Mouse (Mus musculus) limb, embryonic 14.5 days (tissue): ENCODE measurements around the gene Thbs2. TPM values are rescaled to one million over a fixed set of nuclear protein-coding genes. Genes with fewer than 3 reads are reported as not detected.

Source experiments
- ATAC-seq: fragments of 200-750 bp; cut with Nextera tagmentation; 2 replicates; pipeline ENCODE4 v1.8.0; 2017; ENCODE audit warnings: low read depth, moderate number of reproducible peaks, moderate TSS enrichment; ENCODE audit not compliant: low FRiP score
- DNase-seq: peaks from one replicate; pipeline ENCODE4 v3.0.0-alpha.2; 2015; ENCODE audit warnings: low spot score
- H3K27ac ChIP-seq: fragments of 300-500 bp; sonication (generic); replicated peaks from 2 replicates; pipeline ENCODE4 v1.5.1; 2014; ENCODE audit warnings: low read depth, mild to moderate bottlenecking, low read length, moderate library complexity, mixed read lengths
- H3K27me3 ChIP-seq: fragments of 300-500 bp; sonication (generic); 2 replicates; pipeline ENCODE4 v1.6.1; 2014; ENCODE audit warnings: low read length, mixed read lengths; ENCODE audit not compliant: control insufficient read depth, insufficient read depth
- H3K36me3 ChIP-seq: fragments of 300-500 bp; sonication (generic); 2 replicates; pipeline ENCODE4 v1.6.1; 2014; ENCODE audit warnings: mild to moderate bottlenecking, low read length, moderate library complexity, mixed read lengths; ENCODE audit not compliant: control insufficient read depth, insufficient read depth
- H3K4me1 ChIP-seq: fragments of 300-500 bp; sonication (generic); 2 replicates; pipeline ENCODE4 v1.6.1; 2014; ENCODE audit warnings: antibody characterized with exemption, low read length, mixed read lengths; ENCODE audit not compliant: control insufficient read depth, insufficient read depth
- H3K4me2 ChIP-seq: fragments of 300-500 bp; sonication (generic); replicated peaks from 2 replicates; pipeline ENCODE4 v1.6.1; 2014; ENCODE audit warnings: low read depth, mild to moderate bottlenecking, low read length, moderate library complexity; ENCODE audit not compliant: severe bottlenecking
- H3K4me3 ChIP-seq: fragments of 300-500 bp; sonication (generic); replicated peaks from 2 replicates; pipeline ENCODE4 v1.5.1; 2014; ENCODE audit warnings: low read length
- H3K9ac ChIP-seq: fragments of 300-500 bp; sonication (generic); 2 replicates; pipeline ENCODE4 v1.6.1; 2014; ENCODE audit warnings: mild to moderate bottlenecking, low read depth, low read length, moderate library complexity; ENCODE audit not compliant: severe bottlenecking
- H3K9me3 ChIP-seq: fragments of 300-500 bp; sonication (generic); 2 replicates; pipeline ENCODE4 v1.6.1; 2016; ENCODE audit warnings: low read length; ENCODE audit not compliant: control insufficient read depth
- POLR2A ChIP-seq: fragments of 200-500 bp; IDR thresholded peaks from 2 replicates; pipeline ENCODE4 v1.8.0; 2012; ENCODE audit warnings: inconsistent platforms, mild to moderate bottlenecking, moderate library complexity, borderline replicate concordance; ENCODE audit not compliant: insufficient read depth, insufficient read length; ENCODE audit errors: extremely low read depth
- WGBS: fragments of 180-500 bp; shearing (Covaris S2); extraction: QIAGEN DNeasy Blood & Tissue Kit; methylation state at CpG from one replicate; pipeline ENCODE4 v1.1.7; 2014; 5-methylcytosine and 5-hydroxymethylcytosine counted together
- polyA plus RNA-seq, 2 experiments: library from polyadenylated mRNA; depleted of rRNA in 1 of 2; stranded (reverse) in 1 of 2; unstranded in 1 of 2; fragments of >200 nt; fragmentation: Nextera tagmentation in 1 of 2; extraction: Ambion mirVana in 1 of 2; gene quantifications; 2 replicates each; pipeline versions ENCODE4 v1.2.1 to v1.2.3; 2012 to 2014

Thbs2 gene
- polyA plus RNA-seq, 2 experiments = 78.6 to 92.6 TPM

DNA sequence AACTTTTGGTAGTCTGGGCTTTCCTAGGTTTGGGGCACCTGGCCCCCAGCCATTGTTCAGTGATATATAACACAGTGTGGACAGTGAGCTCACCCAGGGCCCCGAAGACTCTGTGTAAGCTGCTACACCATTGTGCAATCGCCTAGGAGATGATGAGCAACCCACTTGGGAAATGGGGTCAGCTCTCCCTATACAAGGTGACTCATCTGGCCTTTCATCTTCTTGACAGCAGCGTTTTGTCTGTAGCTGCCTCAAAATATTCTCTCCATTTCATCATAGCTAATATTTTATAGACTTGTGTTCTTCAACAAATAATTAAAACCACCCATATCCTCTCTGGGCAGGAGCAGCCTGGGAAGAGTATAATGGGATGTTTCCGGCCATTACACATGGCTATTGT lies 24.8 kb upstream of the Thbs2 start:
- no peak for DNase-seq
- no peak overlapping the region for H3K4me3 ChIP-seq
- WGBS = 66% methylated on average over 4 of the region's 4 CpGs
- H3K36me3 ChIP-seq = no peaks in the 10 kb centered on the region
- no peak overlapping the region for H3K27ac ChIP-seq
- no peak overlapping the region for H3K4me2 ChIP-seq
- no peaks in the 10 kb centered on the region for H3K9me3 ChIP-seq
- no peaks in the 10 kb centered on the region for H3K4me1 ChIP-seq
- no peaks in the 10 kb centered on the region for H3K27me3 ChIP-seq
- no peak for ATAC-seq
- no peak for TF ChIP-seq POLR2A
- no peak overlapping the region for H3K9ac ChIP-seq

DNA sequence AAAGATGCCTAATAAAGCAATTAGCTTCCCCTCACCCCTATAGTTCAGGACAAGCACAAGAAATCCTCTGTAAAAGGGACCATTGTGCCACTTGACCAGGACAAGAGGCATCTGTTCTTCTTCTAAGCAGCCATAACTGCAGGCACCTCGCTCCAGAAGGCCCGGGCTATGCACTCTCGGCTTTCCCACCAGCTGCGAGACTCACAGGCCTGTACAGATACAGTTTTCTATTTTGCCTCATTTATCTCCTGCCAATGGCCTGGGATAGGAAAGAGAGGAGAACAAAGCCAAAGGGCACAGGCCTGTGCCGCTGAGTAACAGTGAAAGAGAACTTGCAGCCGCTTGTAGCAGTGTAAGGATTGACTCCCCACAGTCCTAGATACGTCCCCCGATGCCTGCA lies 20.7 kb upstream of the Thbs2 start:
- H3K4me3 ChIP-seq = no peak overlapping the region
- H3K9me3 ChIP-seq = no peaks in the 10 kb centered on the region
- H3K4me1 ChIP-seq = no peaks in the 10 kb centered on the region
- H3K27ac ChIP-seq = no peak overlapping the region
- ATAC-seq (no peak; the same call in 1 of the 2 replicates), DNase-seq (no peak)
- H3K4me2 ChIP-seq = no peak overlapping the region
- H3K36me3 ChIP-seq = no peaks in the 10 kb centered on the region
- H3K9ac ChIP-seq = no peak overlapping the region
- 75% methylated on average over 8 of the region's 8 CpGs for WGBS
- no peaks in the 10 kb centered on the region for H3K27me3 ChIP-seq
- no peak for TF ChIP-seq POLR2A

DNA sequence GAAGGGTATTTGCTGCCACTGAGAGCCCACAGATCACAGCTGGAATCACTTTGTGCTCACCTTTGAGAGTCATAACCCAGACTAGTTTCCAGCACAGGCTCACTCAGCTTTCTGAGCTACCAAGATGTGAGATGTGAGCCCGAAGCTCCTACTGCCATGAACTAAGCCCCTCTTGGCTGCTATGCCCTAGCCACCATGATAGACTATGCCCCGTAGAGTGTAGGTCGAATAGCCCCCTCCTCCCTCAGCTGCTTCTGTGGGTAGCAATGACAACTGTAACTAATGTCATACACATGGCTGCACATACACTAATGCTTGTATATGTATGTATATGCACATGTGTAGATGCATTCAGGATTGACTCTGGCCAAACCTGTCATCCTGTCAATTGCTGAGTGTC lies 20.3 kb upstream of the Thbs2 start:
- H3K4me2 ChIP-seq = no peak overlapping the region
- TF ChIP-seq POLR2A = no peak
- H3K9ac ChIP-seq = no peak overlapping the region
- no peak overlapping the region for H3K27ac ChIP-seq
- H3K36me3 ChIP-seq = no peaks in the 10 kb centered on the region
- no peaks in the 10 kb centered on the region for H3K4me1 ChIP-seq
- ATAC-seq (no peak), DNase-seq (no peak)
- no peak overlapping the region for H3K4me3 ChIP-seq
- no peaks in the 10 kb centered on the region for H3K9me3 ChIP-seq
- H3K27me3 ChIP-seq = no peaks in the 10 kb centered on the region
- 83% methylated on average over 3 of the region's 3 CpGs for WGBS

DNA sequence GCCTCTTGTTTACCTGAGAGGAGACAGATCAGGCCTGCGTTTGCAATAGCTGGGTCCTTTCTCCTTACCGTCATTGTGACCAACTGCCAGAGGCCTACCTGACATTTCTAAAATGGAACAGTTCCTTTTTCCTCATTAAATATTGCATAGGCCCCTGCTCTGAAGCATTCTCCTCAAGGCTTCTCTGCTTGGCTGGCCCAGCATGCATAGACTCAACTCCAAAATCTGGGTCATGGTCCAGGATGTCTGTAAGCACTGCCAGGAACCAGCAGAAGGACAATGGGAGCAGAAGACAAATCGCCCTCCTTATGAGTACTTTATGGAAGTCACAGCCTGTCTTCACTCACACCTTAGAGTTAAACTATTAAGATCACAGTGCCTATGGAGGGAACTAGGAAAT lies 17.7 kb upstream of the Thbs2 start:
- 81% methylated on average over 3 of the region's 3 CpGs for WGBS
- TF ChIP-seq POLR2A = no peak
- no peak overlapping the region for H3K9ac ChIP-seq
- no peak overlapping the region for H3K4me3 ChIP-seq
- H3K27ac ChIP-seq = no peak overlapping the region
- H3K4me2 ChIP-seq = no peak overlapping the region
- H3K4me1 ChIP-seq = no peaks in the 10 kb centered on the region
- H3K36me3 ChIP-seq = no peaks in the 10 kb centered on the region
- H3K9me3 ChIP-seq = no peaks in the 10 kb centered on the region
- ATAC-seq (no peak), DNase-seq (no peak)
- no peaks in the 10 kb centered on the region for H3K27me3 ChIP-seq

DNA sequence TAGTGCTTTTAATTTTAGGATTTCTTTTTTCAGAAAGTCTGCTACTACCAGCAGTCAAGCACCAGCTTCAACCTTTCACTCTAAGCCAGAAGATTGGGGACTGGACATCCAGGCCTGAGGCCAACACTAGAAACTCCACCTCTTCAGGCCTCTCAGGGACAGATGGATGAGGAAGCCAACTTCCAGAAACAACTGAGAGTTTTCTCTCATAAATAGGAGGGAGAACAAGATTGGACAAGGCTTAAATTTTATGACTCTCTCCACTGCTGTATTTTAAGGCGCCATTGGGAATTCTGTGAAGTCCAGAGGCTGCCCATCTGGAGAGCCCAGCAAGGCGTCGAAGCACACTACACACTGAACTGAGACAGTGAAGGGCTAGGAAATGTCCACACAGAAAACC lies 17.0 kb upstream of the Thbs2 start:
- H3K27ac ChIP-seq = no peak overlapping the region
- H3K4me1 ChIP-seq = no peaks in the 10 kb centered on the region
- no peak overlapping the region for H3K4me2 ChIP-seq
- WGBS = 68% methylated on average over 3 of the region's 3 CpGs
- DNase-seq (no peak), ATAC-seq (peak; percentile 63; the same call in 1 of the 2 replicates)
- no peaks in the 10 kb centered on the region for H3K36me3 ChIP-seq
- H3K27me3 ChIP-seq = no peaks in the 10 kb centered on the region
- no peaks in the 10 kb centered on the region for H3K9me3 ChIP-seq
- H3K9ac ChIP-seq = no peak overlapping the region
- H3K4me3 ChIP-seq = no peak overlapping the region
- TF ChIP-seq POLR2A = no peak

DNA sequence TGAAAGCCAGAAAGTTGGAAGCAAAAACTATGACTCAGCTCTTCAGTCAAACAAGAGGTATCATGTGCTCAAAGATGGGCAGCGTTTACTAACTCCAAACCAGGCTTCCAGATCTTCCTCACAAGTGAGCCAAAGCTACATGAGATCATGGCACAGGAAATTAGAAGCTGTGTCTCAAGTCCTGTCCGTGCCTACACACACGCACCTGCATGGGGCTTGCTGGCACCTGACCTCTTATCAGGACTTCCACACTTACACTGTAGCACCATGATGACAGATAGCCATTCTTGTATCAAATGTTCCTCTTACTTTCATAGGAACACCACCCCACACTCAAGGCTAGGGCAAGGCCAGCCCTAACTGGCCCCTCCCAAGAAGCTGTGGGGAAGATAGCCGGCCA lies 12.0 kb upstream of the Thbs2 start:
- Histone ChIP-seq H3K4me3 (no peak overlapping the region), H3K27ac (no peak overlapping the region), H3K36me3 (no peaks in the 10 kb centered on the region), H3K9me3 (no peaks in the 10 kb centered on the region), H3K27me3 (no peaks in the 10 kb centered on the region), H3K4me1 (no peaks in the 10 kb centered on the region), H3K4me2 (no peak overlapping the region), H3K9ac (no peak overlapping the region)
- no peak for ATAC-seq
- 85% methylated on average over 4 of the region's 4 CpGs for WGBS
- DNase-seq = no peak
- TF ChIP-seq POLR2A = no peak
